Mouse (Mus musculus) cortical plate, adult 2 months (tissue): ENCODE data around the gene Hadhb.

ENCODE experiments used
- CTCF ChIP-seq: fragments of 200-500 bp; IDR thresholded peaks from 2 replicates; pipeline ENCODE4 v1.5.1; 2011; ENCODE audit warnings: mild to moderate bottlenecking, control low read depth, low read length; ENCODE audit not compliant: insufficient read depth; ENCODE audit errors: extremely low read depth
- POLR2A ChIP-seq: fragments of 200-500 bp; IDR thresholded peaks from 2 replicates; pipeline ENCODE4 v1.6.1; 2011; ENCODE audit warnings: mild to moderate bottlenecking, low read length, control low read depth; ENCODE audit not compliant: insufficient read depth; ENCODE audit errors: extremely low read depth

DNA sequence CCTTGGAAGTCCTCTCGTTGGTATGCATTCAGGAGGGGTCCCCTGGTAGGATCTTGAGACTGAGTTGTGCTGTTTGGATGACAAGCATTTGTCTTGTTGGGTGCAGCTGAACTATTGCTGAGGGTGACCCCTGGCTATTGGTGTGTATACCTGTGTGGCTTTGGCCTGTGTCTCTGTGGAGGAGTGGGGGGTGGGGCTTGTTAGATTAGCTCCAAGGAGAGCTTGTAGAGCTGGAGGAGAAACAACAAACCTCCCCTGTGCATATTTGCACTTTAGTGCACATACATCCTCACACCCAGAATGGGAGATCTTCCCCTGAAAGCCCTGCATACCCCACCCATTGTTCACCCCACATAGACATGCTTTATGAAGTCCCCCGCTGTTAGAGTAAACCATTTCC lies 48.3 kb upstream of the Hadhb start:
- TF ChIP-seq CTCF (no peak), POLR2A (no peak)
